Mouse (Mus musculus) skeletal muscle tissue, adult 2 months (tissue): ENCODE measurements around the gene Zmym4.
"Not testable (repeated sequence)": the region's sequence is repeated elsewhere in the genome, so short reads cannot be mapped to it uniquely, and the experiment has no call there.

Source experiments
- DNase-seq: peaks from one replicate; pipeline ENCODE4 v3.0.0-alpha.2; 2012; ENCODE audit warnings: low read depth, low spot score

The Zmym4 gene

DNA sequence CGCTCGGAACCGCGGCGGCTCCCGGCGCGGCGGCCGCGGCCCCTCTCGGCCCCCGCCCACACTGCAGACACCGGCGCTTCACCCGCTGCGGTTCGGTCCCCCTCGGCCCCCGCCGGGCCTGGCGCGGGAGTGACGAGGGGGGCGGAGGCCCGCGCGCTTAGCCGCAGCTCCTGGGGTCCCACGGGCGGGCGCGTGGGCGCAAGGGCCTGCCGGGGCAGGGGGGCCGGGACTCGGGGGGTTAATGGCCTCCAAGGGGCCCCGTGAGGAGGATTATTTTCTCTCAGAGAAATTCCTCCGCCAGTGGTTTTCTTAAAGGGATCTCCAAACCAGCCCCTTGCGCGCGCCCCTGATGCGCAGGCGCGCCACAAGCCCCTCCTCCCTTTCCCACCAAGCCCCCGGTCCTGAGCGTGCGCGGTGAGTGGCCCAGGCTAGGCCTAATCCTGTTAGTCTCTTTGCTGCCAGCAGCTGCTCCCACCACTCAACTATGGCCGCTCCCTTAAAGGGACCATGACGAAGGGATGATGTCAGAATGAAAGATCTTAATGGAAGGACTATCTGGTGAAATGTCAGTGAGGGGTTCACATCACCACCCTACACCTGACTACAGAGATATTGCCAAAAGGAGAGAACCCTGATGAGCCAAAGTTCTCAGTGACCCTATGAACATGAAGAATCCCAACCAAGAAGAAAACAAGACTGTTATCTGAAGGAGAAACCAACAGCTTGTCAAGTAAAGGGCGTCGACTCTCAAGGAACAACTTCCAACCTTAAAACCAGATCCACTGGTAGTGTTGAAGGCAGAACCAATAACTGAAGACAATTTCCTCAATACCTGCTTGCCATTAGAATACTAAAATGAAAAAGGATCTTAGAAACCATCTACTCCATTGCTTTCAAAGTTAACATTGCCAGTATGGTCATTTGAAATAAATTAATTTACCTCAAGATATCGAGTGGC is at the start of gene Zmym4:
TSS of gene Zmym4 (minus strand) at position 272 of the 958 bp plus-strand sequence.
- DNase-seq = peak; percentile 95

GRCm38 (mm10) chr4:127016366-127016765 is 48.4 kb upstream of the Zmym4 start:
- no peak for DNase-seq

DNA sequence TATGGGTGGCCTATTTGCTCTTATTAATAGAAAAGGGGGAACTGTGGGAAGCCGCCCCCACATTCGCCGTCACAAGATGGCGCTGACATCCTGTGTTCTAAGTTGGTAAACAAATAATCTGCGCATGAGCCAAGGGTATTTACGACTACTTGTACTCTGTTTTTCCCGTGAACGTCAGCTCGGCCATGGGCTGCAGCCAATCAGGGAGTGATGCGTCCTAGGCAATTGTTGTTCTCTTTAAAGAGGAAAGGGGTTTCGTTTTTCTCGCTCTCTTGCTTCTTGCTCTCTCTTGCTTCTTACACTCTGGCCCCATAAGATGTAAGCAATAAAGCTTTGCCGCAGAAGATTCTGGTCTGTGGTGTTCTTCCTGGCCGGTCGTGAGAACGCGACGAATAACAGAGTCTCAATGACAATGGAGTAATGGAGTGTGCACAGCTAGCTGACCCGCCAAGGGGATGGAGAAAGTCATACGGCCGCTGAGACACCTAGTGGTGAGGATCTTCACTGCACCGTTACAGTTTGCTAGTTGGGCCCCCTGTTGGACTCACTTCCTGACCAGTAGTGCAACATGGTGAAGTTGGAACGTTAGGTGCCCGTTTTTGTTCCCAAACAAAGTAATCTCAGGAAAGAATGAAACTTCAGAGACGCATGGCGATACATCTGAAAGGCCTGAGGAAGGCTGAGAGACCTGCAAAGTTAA is 47.5 kb upstream of the Zmym4 start:
- peak; percentile 68 for DNase-seq

GRCm38 (mm10) chr4:127005113-127005936 is 37.4 kb upstream of the Zmym4 start:
- DNase-seq = no peak

DNA sequence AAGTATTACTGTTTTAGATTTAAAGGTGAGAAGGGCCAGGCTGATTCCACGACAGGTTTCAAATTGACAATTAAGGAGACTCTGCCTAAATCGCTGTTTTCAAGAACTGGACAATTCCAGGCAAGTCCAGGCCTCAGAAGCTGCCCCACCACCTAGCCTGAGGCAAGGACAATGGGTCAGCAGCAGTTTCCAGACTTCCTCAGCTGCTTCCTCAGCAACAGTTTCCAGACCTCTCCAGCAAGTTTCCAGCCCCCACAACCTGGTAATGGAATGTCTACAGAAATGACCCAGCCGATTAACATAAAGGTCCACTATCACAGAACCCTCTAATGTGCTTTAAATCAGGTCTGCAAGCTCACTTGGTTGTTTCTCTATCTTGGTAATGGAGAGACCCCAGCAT is 36.4 kb upstream of the Zmym4 start:
- DNase-seq = no peak

GRCm38 (mm10) chr4:127000601-127001105 is 32.7 kb upstream of the Zmym4 start:
- DNase-seq = no peak

DNA sequence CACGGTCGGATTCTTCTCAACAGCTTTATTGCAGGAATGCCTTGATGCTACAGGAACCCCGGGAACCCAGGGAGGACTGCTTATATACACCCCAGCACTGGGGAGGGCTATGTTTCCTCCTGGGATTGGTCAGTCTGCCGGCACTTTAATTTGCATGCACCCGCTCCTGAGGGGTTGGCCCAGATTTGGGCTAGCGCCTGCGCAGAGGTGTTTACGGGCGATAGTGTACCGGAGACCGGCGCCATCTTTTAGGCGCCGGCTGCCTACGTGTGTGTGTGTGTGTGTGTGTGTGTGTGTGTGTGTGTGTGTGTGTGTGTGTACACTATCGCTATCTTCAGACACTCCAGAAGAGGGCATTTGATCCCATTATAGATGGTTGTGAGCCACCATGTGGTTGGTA is 31.4 kb upstream of the Zmym4 start:
- not testable (repeated sequence) for DNase-seq

DNA sequence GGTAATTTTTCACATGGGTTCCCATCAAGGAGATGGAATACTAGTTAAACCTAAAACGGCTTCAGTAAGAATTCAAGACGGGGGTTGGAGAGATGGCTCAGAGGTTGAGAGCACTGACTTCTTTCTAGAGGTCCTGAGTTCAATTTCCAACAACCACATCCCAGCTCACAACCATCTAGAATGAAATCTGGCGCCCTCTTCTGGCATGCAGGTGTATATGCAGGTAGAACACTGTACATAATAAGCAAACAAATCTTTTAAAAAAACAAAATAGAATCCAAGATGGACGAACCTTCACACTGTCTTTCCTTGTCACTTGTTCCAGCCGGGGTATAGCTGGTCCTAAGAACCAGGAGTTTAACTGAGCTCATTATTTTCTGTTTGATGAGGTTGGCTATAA is 24.4 kb upstream of the Zmym4 start:
- DNase-seq = no peak

DNA sequence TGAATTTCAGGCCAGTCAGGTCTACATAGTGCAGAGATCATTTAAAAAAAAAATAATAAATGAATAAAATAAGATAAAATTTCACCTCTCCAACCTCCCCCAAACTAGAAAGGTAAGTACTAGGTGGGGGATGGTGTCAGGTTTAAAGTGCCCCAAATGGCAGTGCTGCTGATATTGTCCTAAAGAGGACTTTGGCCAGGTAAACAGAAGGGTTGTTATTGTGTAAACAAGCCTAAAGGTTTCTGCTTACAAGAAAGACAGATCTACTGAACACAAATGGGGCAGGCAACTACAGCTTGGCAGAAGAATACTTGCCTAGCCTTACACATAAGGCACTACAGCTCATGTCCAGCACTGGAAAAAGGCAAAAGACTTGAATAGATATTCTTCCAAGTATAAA is 22.6 kb upstream of the Zmym4 start:
- no peak for DNase-seq

DNA sequence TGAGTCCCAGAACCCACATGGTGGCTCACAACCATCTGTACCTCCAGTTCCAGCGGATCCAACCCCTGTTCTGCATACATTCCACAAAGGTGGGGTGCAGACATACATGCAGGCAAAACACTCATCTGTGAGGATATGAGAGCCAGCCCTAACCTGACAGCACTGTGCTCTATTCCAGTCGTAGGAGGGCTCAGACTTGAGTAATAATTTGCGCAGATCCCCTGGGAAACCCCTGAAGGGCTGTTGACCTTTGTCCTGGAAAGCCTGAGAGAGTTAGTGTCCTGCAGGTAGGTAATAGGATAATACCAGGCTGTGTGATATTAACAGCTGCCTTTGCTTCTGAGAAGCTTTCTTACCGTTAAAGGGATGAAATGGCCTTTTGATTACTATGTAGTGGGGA is 20.6 kb upstream of the Zmym4 start:
- no peak for DNase-seq

GRCm38 (mm10) chr4:126986768-126987167 is 18.8 kb upstream of the Zmym4 start:
- DNase-seq = no peak

DNA sequence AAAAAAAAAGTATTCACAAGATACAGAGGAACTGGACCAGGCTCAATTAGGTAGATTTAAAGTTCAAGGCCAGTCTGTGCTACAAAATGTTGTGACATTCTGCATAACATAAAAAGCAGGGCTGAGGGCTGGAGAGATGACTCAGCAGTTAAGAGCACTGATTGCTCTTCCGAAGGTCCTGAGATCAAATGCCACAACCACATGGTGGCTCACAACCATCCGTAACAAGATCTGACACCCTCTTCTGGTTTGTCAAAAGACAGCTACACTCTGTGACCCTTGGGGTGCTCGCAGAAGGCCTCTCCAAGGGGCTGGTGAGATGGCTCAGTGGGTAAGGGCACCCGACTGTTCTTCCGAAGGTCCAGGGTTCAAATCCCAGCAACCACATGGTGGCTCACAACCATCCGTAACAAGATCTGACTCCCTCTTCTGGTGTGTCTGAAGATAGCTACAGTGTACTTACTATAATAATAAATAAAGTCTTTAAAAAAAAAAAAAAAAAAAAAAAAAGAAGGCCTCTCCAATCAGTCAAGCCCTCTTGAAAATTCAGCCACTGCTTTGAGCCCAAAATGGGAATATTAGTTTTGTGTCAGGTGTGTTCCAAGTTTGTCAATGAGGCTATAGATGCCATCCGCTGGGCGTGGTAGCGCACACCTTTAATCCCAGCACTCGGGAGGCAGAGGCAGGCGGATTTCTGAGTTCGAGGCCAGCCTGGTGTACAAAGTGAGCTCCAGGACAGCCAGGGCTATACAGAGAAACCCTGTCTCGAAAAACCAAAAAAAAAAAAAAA is 16.0 kb upstream of the Zmym4 start:
- DNase-seq = not testable (repeated sequence)

- DNase-seq = no peak
Measured at GRCm38 (mm10) chr4:126983321-126983720, 15.4 kb upstream of the Zmym4 start.

- no peak for DNase-seq
Measured at GRCm38 (mm10) chr4:126978706-126979105, 10.8 kb upstream of the Zmym4 start.

- DNase-seq = no peak
Measured at GRCm38 (mm10) chr4:126977467-126977866, 9.5 kb upstream of the Zmym4 start.

- no peak for DNase-seq
Measured at GRCm38 (mm10) chr4:126967241-126967863, 583 bp downstream of the Zmym4 start.

DNA sequence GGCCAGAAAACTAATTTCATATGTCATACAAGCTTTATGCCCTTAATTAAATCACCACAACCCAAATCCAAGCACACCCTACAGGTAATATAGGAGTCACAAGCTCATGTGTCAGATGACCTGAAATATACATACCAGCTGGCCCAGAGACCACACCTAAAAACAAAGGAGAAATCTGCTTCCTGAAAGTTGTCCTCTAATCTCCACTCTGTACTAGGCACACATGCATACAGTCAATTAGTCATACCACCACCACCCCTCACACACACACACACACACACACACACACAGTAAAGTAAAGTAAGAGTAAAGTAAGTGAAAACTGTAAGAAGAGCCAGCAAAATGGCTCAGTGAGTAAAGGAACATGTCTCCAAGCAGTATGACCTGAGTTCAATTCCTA is 9.3 kb downstream of the Zmym4 start:
- no peak for DNase-seq

DNA sequence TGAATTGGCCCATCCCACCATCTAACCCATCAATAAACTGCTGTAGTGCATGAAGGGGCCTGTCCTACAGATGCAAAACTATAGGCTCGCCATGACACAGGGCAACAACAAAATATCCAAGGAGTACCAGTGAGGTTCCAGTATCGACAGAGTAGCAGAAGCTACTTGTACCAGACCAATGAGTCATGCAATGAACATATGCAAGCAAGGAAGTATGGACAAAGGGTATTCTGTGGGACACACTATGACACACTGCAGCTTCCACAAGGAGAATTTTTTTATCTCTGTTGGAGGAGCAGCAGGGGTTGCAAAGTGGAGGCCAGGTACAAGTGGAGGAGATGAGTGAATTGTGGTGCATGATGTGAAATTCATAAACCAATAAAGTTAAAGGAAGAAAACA is 9.7 kb downstream of the Zmym4 start:
- DNase-seq = no peak

- no peak for DNase-seq
Measured at GRCm38 (mm10) chr4:126957434-126957833, 10.5 kb downstream of the Zmym4 start.

GRCm38 (mm10) chr4:126950801-126951200 is 17.1 kb downstream of the Zmym4 start:
- DNase-seq = not testable (repeated sequence)
